Mouse (Mus musculus): ENCODE measurements around the gene Gm3415. TPM values are rescaled to one million over a fixed set of nuclear protein-coding genes. Genes with fewer than 3 reads are reported as not detected.

Gene Gm3415
- total and polyA plus RNA-seq, 2 experiments from 2014 or later = not detected

DNA sequence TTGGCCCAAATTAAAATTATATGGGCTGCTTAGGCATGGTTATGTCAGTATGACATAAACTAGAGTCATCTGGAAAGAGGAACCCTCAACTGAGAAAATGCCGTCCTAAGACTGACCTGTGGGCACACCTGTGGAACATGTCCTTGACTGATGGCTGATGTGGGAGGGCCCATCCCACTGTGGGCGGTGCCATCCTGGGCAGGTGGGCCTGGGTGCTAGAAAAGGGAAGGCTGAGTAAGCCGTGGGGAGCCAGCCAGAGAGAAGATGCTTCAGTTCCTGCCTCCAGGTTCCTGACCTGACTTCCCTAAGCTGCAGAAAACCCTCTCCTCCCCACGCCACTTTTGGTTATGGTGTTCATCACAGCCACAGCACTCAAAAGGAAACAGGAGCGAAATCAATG lies 50.3 kb downstream of the Gm3415 start:
- Histone ChIP-seq H3K4me2 (ENCODE audit: low read depth) (no peak overlapping the region), H3K27me3 (ENCODE audit: insufficient read depth, low read length) (no peaks in the 10 kb centered on the region), H3K9me3 (ENCODE audit: low read length) (no peaks in the 10 kb centered on the region), H3K36me3 (ENCODE audit: insufficient read depth) (no peaks in the 10 kb centered on the region), H3K4me3 (ENCODE audit: low read depth, low read length) (no peak overlapping the region), H3K4me1 (ENCODE audit: insufficient read depth) (no peaks in the 10 kb centered on the region; the same call in 1 of the 2 replicates), H3K9ac (no peak overlapping the region), H3K27ac (ENCODE audit: low read depth, low read length) (no peak overlapping the region)
- 81% methylated on average over 5 of the region's 5 CpGs for WGBS
- no peak for ATAC-seq
- DNase-seq = no peak
- no peak for TF ChIP-seq CTCF (IDR thresholded peaks at IDR 0.05; ENCODE audit: low read depth)

DNA sequence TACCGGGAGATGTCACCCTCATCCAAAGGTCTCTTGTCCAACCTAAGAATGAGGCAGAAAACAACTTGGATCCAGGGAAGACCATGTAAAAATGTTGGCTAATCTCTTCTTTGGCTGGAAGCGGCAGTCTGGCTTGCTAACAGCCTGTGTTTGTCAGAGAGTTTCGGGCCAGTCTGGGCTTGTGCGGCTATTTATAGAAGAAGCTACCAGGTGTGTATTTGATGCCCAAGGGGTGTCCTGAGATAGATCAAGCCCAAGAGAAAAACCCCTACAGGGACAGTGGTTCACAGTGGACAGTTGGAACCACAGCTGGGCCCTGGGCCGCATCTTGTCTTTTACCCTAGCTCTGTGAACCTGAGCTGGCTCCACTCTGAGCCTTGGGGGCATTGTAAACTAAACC lies 51.0 kb downstream of the Gm3415 start:
- 90% methylated on average over 5 of the region's 5 CpGs for WGBS
- Histone ChIP-seq H3K9me3 (ENCODE audit: low read length) (no peaks in the 10 kb centered on the region), H3K36me3 (ENCODE audit: insufficient read depth) (no peaks in the 10 kb centered on the region), H3K4me2 (ENCODE audit: low read depth) (no peak overlapping the region), H3K9ac (no peak overlapping the region), H3K4me1 (ENCODE audit: insufficient read depth) (no peaks in the 10 kb centered on the region; the same call in 1 of the 2 replicates), H3K27me3 (ENCODE audit: insufficient read depth, low read length) (no peaks in the 10 kb centered on the region), H3K27ac (ENCODE audit: low read depth, low read length) (no peak overlapping the region), H3K4me3 (ENCODE audit: low read depth, low read length) (no peak overlapping the region)
- no peak for TF ChIP-seq CTCF (IDR thresholded peaks at IDR 0.05; ENCODE audit: low read depth)
- ATAC-seq (no peak), DNase-seq (no peak)

DNA sequence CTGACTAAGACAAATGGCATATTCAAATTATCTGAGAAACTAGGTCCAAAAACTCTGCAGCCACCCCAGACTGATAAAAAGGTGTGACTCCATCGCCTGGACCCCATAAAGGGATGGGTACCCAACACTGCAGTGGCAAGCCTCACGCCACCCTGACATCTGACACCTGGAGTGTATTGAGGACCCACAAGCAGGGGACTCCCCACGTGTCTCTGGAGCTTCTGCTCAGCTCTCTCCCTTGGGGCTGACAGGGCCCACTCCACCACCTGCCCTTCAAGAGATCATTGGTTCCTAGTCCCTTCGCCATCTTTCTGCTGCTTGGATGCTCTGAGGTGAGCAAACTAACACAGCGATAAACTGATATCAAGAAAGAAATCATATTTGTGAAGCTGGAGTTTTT lies 51.9 kb downstream of the Gm3415 start:
- Histone ChIP-seq H3K9ac (no peak overlapping the region), H3K27me3 (ENCODE audit: insufficient read depth, low read length) (no peaks in the 10 kb centered on the region), H3K4me2 (ENCODE audit: low read depth) (no peak overlapping the region), H3K36me3 (ENCODE audit: insufficient read depth) (no peaks in the 10 kb centered on the region), H3K27ac (ENCODE audit: low read depth, low read length) (no peak overlapping the region), H3K9me3 (ENCODE audit: low read length) (no peaks in the 10 kb centered on the region), H3K4me1 (ENCODE audit: insufficient read depth) (no peaks in the 10 kb centered on the region; the same call in 1 of the 2 replicates), H3K4me3 (ENCODE audit: low read depth, low read length) (no peak overlapping the region)
- 85% methylated on average over 5 of the region's 5 CpGs for WGBS
- ATAC-seq (no peak), DNase-seq (no peak)
- no peak for TF ChIP-seq CTCF (IDR thresholded peaks at IDR 0.05; ENCODE audit: low read depth)

Other genes with a start within 250 kb of the Gm3415 start
- 26.8 and 33.0 TPM in 2 replicates for gene Wasf3, start 171.2 kb upstream of the Gm3415 start, total RNA-seq (2014; rRNA removed)
- gene Wasf3, start 171.2 kb upstream of the Gm3415 start, polyA plus RNA-seq (2015; fragmentation: Nextera tagmentation; extraction: Ambion mirVana) = 11.7 and 14.3 TPM in 2 replicates
- gene Gm6408, start 74.2 kb upstream of the Gm3415 start, total RNA-seq (2014; rRNA removed) = not detected in 2 replicates
- gene Gm6408, start 74.2 kb upstream of the Gm3415 start, polyA plus RNA-seq (2015; fragmentation: Nextera tagmentation; extraction: Ambion mirVana) = not detected in 2 replicates
- not detected in 2 replicates for gene Gm6370, start 64.8 kb upstream of the Gm3415 start, total RNA-seq (2014; rRNA removed)
- not detected in 2 replicates for gene Gm6370, start 64.8 kb upstream of the Gm3415 start, polyA plus RNA-seq (2015; fragmentation: Nextera tagmentation; extraction: Ambion mirVana)
- gene 4930449I24Rik, start 53.7 kb upstream of the Gm3415 start, total RNA-seq (2014; rRNA removed) = not detected in 2 replicates
- gene 4930449I24Rik, start 53.7 kb upstream of the Gm3415 start, polyA plus RNA-seq (2015; fragmentation: Nextera tagmentation; extraction: Ambion mirVana) = not detected in 2 replicates
- not detected in 2 replicates for gene Gm3402, start 42.0 kb upstream of the Gm3415 start, total RNA-seq (2014; rRNA removed)
- not detected in 2 replicates for gene Gm3402, start 42.0 kb upstream of the Gm3415 start, polyA plus RNA-seq (2015; fragmentation: Nextera tagmentation; extraction: Ambion mirVana)
- gene Gm3404, start 30.3 kb upstream of the Gm3415 start, total RNA-seq (2014; rRNA removed) = not detected in 2 replicates
- not detected in 2 replicates for gene Gm3404, start 30.3 kb upstream of the Gm3415 start, polyA plus RNA-seq (2015; fragmentation: Nextera tagmentation; extraction: Ambion mirVana)
- not detected in 2 replicates for gene Gm3409, start 18.5 kb upstream of the Gm3415 start, total RNA-seq (2014; rRNA removed)
- not detected in 2 replicates for gene Gm3409, start 18.5 kb upstream of the Gm3415 start, polyA plus RNA-seq (2015; fragmentation: Nextera tagmentation; extraction: Ambion mirVana)
- 38.7 and 50.9 TPM in 2 replicates for gene Gpr12, start 29.1 kb downstream of the Gm3415 start, total RNA-seq (2014; rRNA removed)
- gene Gpr12, start 29.1 kb downstream of the Gm3415 start, polyA plus RNA-seq (2015; fragmentation: Nextera tagmentation; extraction: Ambion mirVana) = 39.5 and 42.8 TPM in 2 replicates
- 27.9 and 31.1 TPM in 2 replicates for gene Usp12, start 238.9 kb downstream of the Gm3415 start, total RNA-seq (2014; rRNA removed)
- 13.7 and 16.2 TPM in 2 replicates for gene Usp12, start 238.9 kb downstream of the Gm3415 start, polyA plus RNA-seq (2015; fragmentation: Nextera tagmentation; extraction: Ambion mirVana)

All from forebrain, postnatal 0 days (tissue).